Mouse (Mus musculus) embryonic facial prominence, embryonic 12.5 days (tissue): ENCODE data around the gene BC052040. TPM values are rescaled to one million over a fixed set of nuclear protein-coding genes. Genes with fewer than 3 reads are reported as not detected.

Experiments used
- ATAC-seq: fragments of 200-750 bp; cut with Nextera tagmentation; 2 replicates; pipeline ENCODE4 v1.8.0; 2017; ENCODE audit not compliant: insufficient number of reproducible peaks, insufficient read depth, low FRiP score, low TSS enrichment
- H3K27ac ChIP-seq: fragments of 300-500 bp; sonication (generic); 2 replicates; pipeline ENCODE4 v1.5.1; 2016; ENCODE audit warnings: mild to moderate bottlenecking
- H3K27me3 ChIP-seq: fragments of 300-500 bp; sonication (generic); 2 replicates; pipeline ENCODE4 v1.6.1; 2016; ENCODE audit warnings: mild to moderate bottlenecking, moderate library complexity
- H3K36me3 ChIP-seq: fragments of 300-500 bp; sonication (generic); 2 replicates; pipeline ENCODE4 v1.6.1; 2016; ENCODE audit warnings: mild to moderate bottlenecking
- H3K4me1 ChIP-seq: fragments of 300-500 bp; sonication (generic); 2 replicates; pipeline ENCODE4 v1.6.1; 2016
- H3K4me2 ChIP-seq: fragments of 300-500 bp; sonication (generic); replicated peaks from 2 replicates; pipeline ENCODE4 v1.6.1; 2016; ENCODE audit warnings: mild to moderate bottlenecking, moderate library complexity
- H3K4me3 ChIP-seq: fragments of 300-500 bp; sonication (generic); 2 replicates; pipeline ENCODE4 v1.5.1; 2016; ENCODE audit warnings: mild to moderate bottlenecking
- H3K9ac ChIP-seq: fragments of 300-500 bp; sonication (generic); 2 replicates; pipeline ENCODE4 v1.6.1; 2016; ENCODE audit warnings: mild to moderate bottlenecking, moderate library complexity
- H3K9me3 ChIP-seq: fragments of 300-500 bp; sonication (generic); 2 replicates; pipeline ENCODE4 v1.6.1; 2016; ENCODE audit warnings: mild to moderate bottlenecking, moderate library complexity
- WGBS: fragments of 180-500 bp; shearing (Covaris S2); methylation state at CpG from one replicate; pipeline ENCODE4 v1.1.7; 2016; 5-methylcytosine and 5-hydroxymethylcytosine counted together
- polyA plus RNA-seq: library from polyadenylated mRNA; unstranded; fragments of >200 nt; fragmentation: Nextera tagmentation; extraction: Ambion mirVana; gene quantifications from 2 replicates; pipeline ENCODE4 v1.2.1, GENCODE M21; 2016

Gene BC052040
- polyA plus RNA-seq, 1 experiment from 2014 or later, result 14.4 TPM

DNA sequence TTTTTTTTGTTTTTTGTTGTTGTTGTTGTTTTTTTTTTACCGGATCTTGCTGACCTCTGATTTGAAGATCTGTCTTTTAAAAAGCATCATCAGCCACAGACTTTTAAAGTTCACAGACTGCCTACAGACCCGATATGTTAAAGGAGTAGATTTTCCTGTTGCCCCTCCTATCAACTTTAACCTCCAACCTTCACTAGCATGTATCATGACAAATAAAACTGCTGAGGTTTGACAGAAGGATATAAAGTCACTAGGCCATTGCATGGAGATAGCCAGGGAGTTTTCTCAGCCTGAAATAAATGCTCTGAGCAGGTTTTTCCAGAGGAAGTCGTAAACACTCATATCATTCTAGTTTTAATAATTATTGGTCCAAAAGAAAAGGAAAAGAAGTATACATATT is 136.5 kb downstream of the BC052040 start:
- Histone ChIP-seq H3K4me1 (no peaks in the 10 kb centered on the region), H3K4me3 (no peak overlapping the region), H3K9ac (no peak overlapping the region), H3K4me2 (no peak overlapping the region), H3K27me3 (no peaks in the 10 kb centered on the region), H3K36me3 (0 out of 2 replicates have a peak, but pooled peaks cover 3% of the 10 kb centered on the region), H3K27ac (no peak overlapping the region), H3K9me3 (0 out of 2 replicates have a peak, but pooled peaks cover 7% of the 10 kb centered on the region)
- 71% methylated on average over 3 of the region's 3 CpGs for WGBS
- ATAC-seq, result no peak

DNA sequence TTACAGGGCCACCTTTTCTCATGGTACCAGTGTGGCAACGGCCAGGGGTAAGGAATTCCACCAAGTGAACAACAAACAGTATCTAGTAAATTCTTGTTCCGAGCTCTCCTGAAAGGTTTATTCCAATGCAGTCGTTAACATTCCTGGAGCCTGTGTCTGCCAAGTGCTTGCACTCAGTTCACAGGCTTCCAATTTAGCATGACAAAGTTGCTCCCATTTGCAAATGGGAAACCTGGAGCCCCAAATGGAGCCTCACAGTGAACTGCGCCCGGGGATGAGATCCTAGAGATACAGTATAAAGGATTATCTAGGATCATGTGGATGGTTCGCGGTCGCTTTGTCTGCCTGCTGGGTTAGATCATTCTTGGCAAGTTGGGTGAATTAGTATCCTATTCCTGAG is 141.9 kb downstream of the BC052040 start:
- no peak for ATAC-seq
- H3K9ac ChIP-seq, result no peak overlapping the region
- H3K36me3 ChIP-seq, result 0 out of 2 replicates have a peak, but pooled peaks cover 3% of the 10 kb centered on the region
- no peak overlapping the region for H3K4me2 ChIP-seq
- H3K9me3 ChIP-seq, result 0 out of 2 replicates have a peak, but pooled peaks cover 7% of the 10 kb centered on the region
- H3K27me3 ChIP-seq, result peaks cover 4% of the 10 kb centered on the region; the same call in 1 of the 2 replicates
- H3K4me1 ChIP-seq, result no peaks in the 10 kb centered on the region
- H3K27ac ChIP-seq, result no peak overlapping the region
- 30% methylated on average over 8 of the region's 8 CpGs for WGBS
- no peak overlapping the region for H3K4me3 ChIP-seq

DNA sequence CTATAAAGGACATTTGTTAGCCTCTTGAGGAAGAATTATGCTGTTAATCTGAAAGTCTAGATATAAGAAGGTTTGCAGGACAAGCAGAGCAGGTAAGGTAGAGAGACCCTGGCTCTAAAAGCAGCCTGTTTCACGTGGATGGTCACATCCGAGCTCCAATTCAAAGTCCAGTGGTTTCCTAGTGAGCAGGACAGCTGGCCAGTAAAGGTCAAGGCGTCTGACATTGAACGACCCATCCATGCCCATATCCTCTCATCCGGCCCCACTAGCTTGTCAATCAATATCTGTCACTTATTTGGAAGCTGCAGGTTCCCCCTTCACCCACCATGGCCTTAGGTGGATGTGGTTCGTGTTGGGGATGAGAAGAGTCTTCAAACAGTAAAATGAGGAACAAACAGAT is 142.7 kb downstream of the BC052040 start:
- Histone ChIP-seq H3K9me3 (0 out of 2 replicates have a peak, but pooled peaks cover 7% of the 10 kb centered on the region), H3K4me2 (no peak overlapping the region), H3K36me3 (0 out of 2 replicates have a peak, but pooled peaks cover 3% of the 10 kb centered on the region), H3K4me1 (no peaks in the 10 kb centered on the region), H3K9ac (no peak overlapping the region), H3K27ac (no peak overlapping the region), H3K4me3 (no peak overlapping the region), H3K27me3 (peaks cover 4% of the 10 kb centered on the region; the same call in 1 of the 2 replicates)
- no peak for ATAC-seq
- 56% methylated on average over 6 of the region's 6 CpGs for WGBS

DNA sequence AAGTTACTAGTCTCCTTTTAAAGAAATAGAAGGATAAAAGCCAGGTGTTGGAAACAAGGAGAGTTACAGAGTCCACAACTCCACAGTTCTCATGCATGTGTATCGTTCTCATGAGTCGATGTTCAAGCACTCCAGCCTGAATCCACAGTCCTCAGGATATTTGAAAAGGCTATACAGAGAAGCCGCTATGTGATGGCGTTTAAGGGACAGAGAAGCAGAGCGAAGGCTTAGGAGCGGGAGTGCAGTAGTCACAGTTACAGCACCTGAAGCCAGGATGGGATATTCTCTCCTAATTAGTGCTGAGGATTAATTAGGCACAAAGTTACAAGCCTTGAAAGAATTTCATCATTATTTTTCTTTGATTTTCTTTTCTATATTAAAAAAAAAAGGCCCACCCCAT is 143.2 kb downstream of the BC052040 start:
- no peak for ATAC-seq
- 0 out of 2 replicates have a peak, but pooled peaks cover 7% of the 10 kb centered on the region for H3K9me3 ChIP-seq
- H3K27me3 ChIP-seq, result peaks cover 4% of the 10 kb centered on the region; the same call in 1 of the 2 replicates
- no peak overlapping the region for H3K4me2 ChIP-seq
- H3K9ac ChIP-seq, result no peak overlapping the region
- H3K4me3 ChIP-seq, result no peak overlapping the region
- WGBS, result 83% methylated on average over 6 of the region's 6 CpGs
- H3K27ac ChIP-seq, result no peak overlapping the region
- 0 out of 2 replicates have a peak, but pooled peaks cover 3% of the 10 kb centered on the region for H3K36me3 ChIP-seq
- no peaks in the 10 kb centered on the region for H3K4me1 ChIP-seq

DNA sequence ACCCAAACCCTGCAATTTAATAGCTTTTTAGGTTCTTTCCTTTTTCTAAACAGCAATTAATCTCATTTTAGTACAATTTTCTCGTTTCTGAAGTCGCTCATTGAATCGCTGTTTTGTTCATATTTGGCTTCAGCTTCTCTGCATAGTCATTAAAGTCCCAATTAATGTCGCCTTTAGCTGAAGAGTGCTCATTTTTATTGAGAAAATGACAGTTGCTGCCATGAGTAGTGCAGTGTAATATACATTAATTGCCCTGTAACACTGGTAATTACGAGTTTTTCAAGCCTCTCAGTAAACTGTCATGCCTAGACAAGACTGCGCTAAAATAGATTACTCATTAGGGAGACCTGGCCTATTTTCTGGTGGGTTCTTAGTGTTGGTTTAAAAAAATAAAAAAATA is 144.0 kb downstream of the BC052040 start:
- Histone ChIP-seq H3K9me3 (0 out of 2 replicates have a peak, but pooled peaks cover 5% of the 10 kb centered on the region), H3K4me3 (no peak overlapping the region), H3K4me1 (no peaks in the 10 kb centered on the region), H3K4me2 (no peak overlapping the region), H3K27ac (no peak overlapping the region), H3K27me3 (peaks cover 4% of the 10 kb centered on the region; the same call in 1 of the 2 replicates), H3K9ac (no peak overlapping the region), H3K36me3 (0 out of 2 replicates have a peak, but pooled peaks cover 2% of the 10 kb centered on the region)
- 67% methylated on average over 6 of the region's 6 CpGs for WGBS
- ATAC-seq, result no peak

DNA sequence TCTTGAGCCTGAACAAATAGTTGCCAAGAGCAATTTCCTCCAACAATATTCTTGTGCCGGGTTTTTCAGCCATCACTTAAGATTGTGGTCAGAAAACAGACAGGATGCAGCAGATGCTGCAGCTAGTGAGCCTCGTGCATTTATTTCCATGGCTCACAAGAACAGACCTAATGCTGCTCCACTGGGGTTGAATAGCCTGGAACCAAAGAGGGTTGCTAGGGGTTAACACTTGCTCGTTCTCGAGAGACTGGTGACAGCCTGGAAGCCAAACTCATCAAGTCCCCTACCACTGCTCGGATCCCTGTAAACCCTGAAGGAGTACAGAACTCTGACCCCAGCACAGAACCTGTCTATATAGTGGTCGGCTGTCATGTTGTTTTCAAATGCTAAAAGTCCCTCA is 144.4 kb downstream of the BC052040 start:
- Histone ChIP-seq H3K27me3 (peaks cover 4% of the 10 kb centered on the region; the same call in 1 of the 2 replicates), H3K36me3 (no peaks in the 10 kb centered on the region), H3K4me2 (no peak overlapping the region), H3K9ac (no peak overlapping the region), H3K9me3 (0 out of 2 replicates have a peak, but pooled peaks cover under 1% of the 10 kb centered on the region), H3K27ac (no peak overlapping the region), H3K4me3 (no peak overlapping the region), H3K4me1 (no peaks in the 10 kb centered on the region)
- ATAC-seq, result no peak
- 43% methylated on average over 6 of the region's 6 CpGs for WGBS

DNA sequence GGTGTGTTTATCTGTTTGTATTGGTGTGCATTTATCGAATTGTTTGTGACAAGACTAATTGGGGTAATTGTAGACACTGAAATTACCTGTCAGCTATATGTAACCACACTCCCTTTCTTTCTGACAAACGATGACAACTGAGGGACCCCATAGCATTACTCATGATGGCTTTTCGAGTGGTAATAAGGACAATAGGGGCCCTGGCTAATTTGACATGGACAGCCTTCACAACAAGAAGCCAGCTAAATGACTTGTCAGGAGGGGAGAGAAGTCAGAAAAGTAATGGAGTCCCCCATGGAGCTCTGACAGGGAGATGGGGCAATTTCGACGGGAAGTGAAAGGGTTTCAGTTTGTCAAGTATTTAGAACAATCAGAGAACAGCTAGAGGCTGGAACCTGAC is 145.3 kb downstream of the BC052040 start:
- no peak overlapping the region for H3K4me2 ChIP-seq
- H3K9me3 ChIP-seq, result no peaks in the 10 kb centered on the region
- peaks cover 4% of the 10 kb centered on the region; the same call in 1 of the 2 replicates for H3K27me3 ChIP-seq
- H3K4me1 ChIP-seq, result no peaks in the 10 kb centered on the region
- no peak overlapping the region for H3K9ac ChIP-seq
- no peak overlapping the region for H3K27ac ChIP-seq
- H3K4me3 ChIP-seq, result no peak overlapping the region
- ATAC-seq, result no peak
- 56% methylated on average over 5 of the region's 5 CpGs for WGBS
- no peaks in the 10 kb centered on the region for H3K36me3 ChIP-seq

DNA sequence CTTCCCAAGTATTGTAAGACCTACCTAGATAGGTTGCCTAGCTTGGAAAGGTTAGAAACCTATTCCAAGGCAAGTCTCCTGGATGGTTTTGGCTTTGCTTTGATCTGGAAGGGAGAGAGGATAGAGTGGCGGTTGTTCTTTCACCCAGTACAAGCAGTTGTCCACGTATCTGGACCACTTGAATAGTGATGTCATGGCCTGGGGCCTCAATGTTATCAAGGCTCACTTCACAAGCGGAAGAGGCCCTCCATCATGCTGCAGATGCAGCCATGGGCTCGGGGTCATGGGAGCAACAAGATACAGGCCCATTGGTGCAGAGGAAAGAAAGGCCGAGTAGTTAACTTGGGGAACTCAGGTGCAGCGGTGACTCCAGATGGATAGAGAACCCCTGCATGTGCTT is 147.1 kb downstream of the BC052040 start:
- Histone ChIP-seq H3K9me3 (no peaks in the 10 kb centered on the region), H3K27me3 (peaks cover 4% of the 10 kb centered on the region; the same call in 1 of the 2 replicates), H3K9ac (no peak overlapping the region), H3K4me3 (no peak overlapping the region), H3K4me1 (0 out of 2 replicates have a peak, but pooled peaks cover 5% of the 10 kb centered on the region), H3K4me2 (no peak overlapping the region), H3K27ac (no peak overlapping the region), H3K36me3 (no peaks in the 10 kb centered on the region)
- 93% methylated on average over 6 of the region's 6 CpGs for WGBS
- ATAC-seq, result no peak

DNA sequence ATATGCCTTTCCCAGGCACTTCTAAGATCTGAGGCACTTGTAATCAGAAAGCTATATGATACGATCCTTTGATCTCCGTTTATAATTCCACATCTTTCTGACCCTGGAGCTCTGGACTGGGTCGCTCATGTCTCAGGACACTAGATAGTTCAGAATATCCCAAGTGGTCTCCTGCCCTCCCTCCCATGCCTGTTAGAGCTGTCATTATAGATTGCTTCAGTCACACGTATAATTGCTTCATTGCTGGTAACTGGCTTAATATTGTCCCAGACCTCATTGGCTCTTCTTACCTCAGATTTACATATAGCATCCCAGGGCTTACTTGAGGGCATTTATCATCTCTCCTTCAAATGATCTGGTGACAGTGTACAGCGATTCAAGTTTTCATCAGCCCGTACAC is 149.0 kb downstream of the BC052040 start:
- H3K36me3 ChIP-seq, result no peaks in the 10 kb centered on the region
- H3K9ac ChIP-seq, result no peak overlapping the region
- H3K4me1 ChIP-seq, result peaks cover 5% of the 10 kb centered on the region; the same call in 1 of the 2 replicates
- 60% methylated on average over 6 of the region's 6 CpGs for WGBS
- 0 out of 2 replicates have a peak, but pooled peaks cover 7% of the 10 kb centered on the region for H3K27me3 ChIP-seq
- H3K4me2 ChIP-seq, result no peak overlapping the region
- ATAC-seq, result no peak
- H3K4me3 ChIP-seq, result no peak overlapping the region
- H3K27ac ChIP-seq, result no peak overlapping the region
- H3K9me3 ChIP-seq, result no peaks in the 10 kb centered on the region

DNA sequence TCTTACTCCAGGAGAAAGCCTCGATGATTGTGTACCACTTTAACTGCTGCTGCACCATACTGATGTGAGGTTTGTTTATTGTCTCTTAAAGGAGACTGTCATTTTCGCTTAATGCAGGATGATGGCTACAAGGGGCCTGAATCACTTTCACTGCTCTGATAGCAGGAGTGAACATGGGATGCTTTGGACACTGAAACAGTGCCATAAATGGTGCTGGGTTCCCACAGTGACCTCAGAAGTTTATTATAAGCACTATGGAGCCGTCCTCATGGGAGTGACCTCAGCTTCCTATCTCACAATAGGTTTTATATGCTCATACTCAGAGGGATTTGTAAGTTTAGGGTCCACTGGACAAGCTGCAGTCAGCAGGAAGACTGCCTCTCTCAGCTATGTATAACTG is 149.7 kb downstream of the BC052040 start:
- no peak for ATAC-seq
- WGBS, result 74% methylated on average over 3 of the region's 3 CpGs

DNA sequence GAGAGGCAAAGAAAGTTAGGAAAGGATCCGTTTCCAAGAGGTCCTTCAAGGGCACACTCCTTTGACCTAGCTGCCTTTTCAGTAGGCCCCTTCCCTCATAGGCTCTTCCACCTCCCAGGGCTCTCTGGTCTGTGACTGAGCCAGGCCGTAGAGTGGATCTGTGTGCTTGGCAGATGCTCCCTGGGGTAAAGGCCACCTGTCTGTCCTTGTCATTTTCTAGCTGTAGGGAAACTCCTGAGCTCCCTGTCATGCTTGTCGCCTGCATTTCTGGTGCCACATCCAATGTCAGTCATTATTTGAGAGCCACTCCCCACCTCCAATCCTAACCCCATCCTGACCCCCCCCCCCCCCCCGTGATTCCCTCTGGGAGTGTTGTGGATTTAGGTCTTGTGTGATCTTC is 151.1 kb downstream of the BC052040 start:
- peaks cover 9% of the 10 kb centered on the region; the same call in 1 of the 2 replicates for H3K27me3 ChIP-seq
- ATAC-seq, result no peak
- H3K4me2 ChIP-seq, result no peak overlapping the region
- H3K4me1 ChIP-seq, result peaks cover 5% of the 10 kb centered on the region; the same call in 1 of the 2 replicates
- H3K9me3 ChIP-seq, result no peaks in the 10 kb centered on the region
- no peak overlapping the region for H3K9ac ChIP-seq
- WGBS, result 84% methylated on average over 4 of the region's 4 CpGs
- no peak overlapping the region for H3K27ac ChIP-seq
- H3K36me3 ChIP-seq, result no peaks in the 10 kb centered on the region
- no peak overlapping the region for H3K4me3 ChIP-seq

More for the DNA sequence above, 149.7 kb downstream of the BC052040 start:
- Histone ChIP-seq H3K4me1 (peaks cover 5% of the 10 kb centered on the region; the same call in 1 of the 2 replicates), H3K9me3 (no peaks in the 10 kb centered on the region), H3K9ac (no peak overlapping the region), H3K27me3 (peaks cover 9% of the 10 kb centered on the region; the same call in 1 of the 2 replicates), H3K4me2 (no peak overlapping the region), H3K27ac (no peak overlapping the region), H3K4me3 (no peak overlapping the region), H3K36me3 (no peaks in the 10 kb centered on the region)

DNA sequence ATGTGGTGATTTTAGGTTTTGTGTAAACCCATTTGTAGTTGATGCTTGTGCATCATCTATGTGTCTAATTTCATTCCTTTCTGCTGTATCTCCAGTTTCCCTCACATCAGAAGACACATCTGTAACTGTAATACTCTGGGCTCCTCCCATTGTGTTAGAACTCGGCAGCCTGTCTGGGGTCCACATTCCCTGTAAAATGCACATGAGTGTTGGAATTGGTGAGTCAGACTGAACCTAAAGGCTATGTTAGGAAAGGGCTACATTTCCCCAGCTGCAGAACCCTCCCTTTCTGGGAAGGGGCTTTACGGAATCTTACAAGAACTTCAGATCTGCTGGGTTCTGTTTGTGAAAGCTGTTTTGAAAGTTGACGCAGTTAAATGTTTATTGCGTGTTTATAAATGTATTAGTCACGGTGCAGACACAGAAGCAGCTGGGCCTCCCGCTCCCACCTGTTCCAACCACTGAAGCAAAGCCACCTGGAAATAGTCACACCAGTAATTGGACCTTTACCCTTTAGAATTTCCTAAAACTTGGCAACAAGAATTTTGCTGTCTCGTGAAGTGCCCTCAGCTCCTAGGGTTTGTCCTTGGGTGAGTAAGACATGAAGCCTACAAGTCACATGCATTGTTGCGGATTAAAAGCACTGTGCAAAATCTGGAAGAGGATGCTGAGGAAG is 151.6 kb downstream of the BC052040 start:
- Histone ChIP-seq H3K36me3 (no peaks in the 10 kb centered on the region), H3K27me3 (peaks cover 9% of the 10 kb centered on the region; the same call in 1 of the 2 replicates), H3K27ac (no peak overlapping the region), H3K4me2 (no peak overlapping the region), H3K9me3 (no peaks in the 10 kb centered on the region), H3K4me1 (peaks cover 8% of the 10 kb centered on the region; the same call in 1 of the 2 replicates), H3K4me3 (no peak overlapping the region), H3K9ac (no peak overlapping the region)
- ATAC-seq, result no peak
- 65% methylated on average over 8 of the region's 8 CpGs for WGBS
